Mouse (Mus musculus) thymus, postnatal 14 days (tissue): ENCODE measurements at regions not wholly inside any gene's neighbourhood (a gene's known extent, or its start where the extent isn't known, plus 50 kb on each side); places are given as distances from the start of the nearest gene placed in this dataset.

Source experiments
- DNase-seq: peaks from one replicate; pipeline ENCODE4 v3.0.0; 2021

DNA sequence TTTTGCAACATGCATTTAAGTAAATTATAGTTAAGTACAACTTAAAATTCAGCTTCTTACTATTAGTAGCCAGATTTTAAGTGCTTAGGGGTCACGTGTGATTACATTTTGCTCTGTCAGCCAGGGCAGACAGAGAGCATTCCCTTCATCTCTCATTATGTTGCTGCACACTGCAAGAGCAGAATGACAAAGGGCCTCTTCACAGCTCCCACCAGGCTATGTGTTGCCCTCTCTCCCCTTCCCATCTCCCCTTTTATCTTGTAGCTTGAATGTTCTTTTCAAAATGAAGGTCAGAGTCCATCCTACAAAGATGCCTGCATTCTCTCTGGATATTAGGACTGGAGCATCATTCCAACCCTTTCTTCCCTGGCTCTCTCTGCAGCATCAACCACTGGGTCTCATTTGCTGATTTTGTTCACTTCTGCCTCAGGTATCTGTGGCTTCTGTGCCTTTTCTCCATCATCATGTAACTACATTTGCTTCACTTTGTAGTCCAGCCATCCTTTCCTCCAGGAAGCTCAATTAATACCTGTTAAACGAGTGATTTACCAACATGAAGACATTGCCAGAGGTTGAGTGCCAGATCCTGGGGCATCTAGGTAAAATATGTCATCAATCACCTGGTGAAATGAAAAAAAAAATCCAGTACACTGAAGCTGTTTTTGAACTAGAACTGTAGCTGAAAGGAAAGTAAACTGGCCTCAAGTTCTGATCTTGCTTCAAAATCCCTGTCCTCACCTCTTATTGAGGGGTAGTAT is 571.6 kb downstream of the Btbd3 start:
- DNase-seq: no peak

DNA sequence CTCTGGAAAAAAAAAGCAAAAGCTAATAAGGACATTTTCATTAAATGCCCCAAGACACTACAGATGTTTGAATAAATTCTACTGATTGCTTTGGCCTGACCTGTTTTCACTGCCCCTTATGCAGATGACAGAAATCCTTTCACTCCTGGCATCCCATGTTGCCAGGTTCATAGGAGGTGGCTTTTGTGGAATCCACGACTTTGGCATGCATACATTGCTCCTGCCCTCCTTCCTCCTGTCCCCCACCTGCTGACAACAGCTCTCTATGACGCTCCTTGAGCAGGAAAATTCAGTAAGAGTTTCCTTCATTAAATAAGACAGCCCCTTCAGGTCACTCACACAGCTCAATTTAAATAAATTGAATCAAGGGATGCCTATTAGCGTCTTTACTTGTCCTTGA is 582.5 kb downstream of the Btbd3 start:
- no peak for DNase-seq

DNA sequence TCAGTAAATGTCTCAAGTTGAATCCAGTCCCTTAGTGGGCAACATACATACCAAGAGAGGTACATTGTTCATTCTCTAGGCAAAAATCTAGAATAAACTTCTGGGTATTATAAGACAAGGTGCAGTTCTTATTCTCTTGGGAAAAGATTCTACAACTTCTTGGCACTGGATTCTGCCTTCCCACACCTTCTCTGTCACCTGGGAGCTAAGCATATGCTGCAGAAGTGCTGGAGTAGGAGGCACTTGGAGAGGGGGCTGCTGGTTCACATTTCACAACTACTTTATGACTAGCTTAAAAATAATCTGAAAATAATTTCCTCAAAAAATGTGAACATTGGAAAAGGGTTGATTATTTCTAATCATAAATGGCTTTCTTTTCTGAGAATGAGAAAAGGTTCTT is 602.8 kb downstream of the Btbd3 start:
- DNase-seq: no peak

DNA sequence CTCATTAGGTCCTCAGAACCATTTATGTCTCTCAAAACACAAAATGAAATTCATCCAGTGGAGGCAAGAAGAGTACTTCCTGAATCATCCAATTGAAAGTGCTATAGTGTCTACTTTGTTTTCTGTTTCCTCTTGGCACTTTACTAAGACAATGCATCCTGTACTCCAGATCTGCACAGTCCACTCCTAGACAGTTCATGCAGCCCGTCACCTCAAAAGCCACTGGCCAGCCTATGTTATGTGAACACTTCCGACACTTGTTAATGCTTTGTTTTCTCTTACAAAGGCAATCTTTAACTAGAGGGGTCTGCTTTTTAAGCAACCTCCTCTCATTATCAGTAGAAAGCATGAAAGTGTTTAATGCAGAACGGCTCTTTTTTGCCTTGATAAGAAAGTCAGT is 597.1 kb upstream of the Sptlc3 start:
- DNase-seq: no peak

DNA sequence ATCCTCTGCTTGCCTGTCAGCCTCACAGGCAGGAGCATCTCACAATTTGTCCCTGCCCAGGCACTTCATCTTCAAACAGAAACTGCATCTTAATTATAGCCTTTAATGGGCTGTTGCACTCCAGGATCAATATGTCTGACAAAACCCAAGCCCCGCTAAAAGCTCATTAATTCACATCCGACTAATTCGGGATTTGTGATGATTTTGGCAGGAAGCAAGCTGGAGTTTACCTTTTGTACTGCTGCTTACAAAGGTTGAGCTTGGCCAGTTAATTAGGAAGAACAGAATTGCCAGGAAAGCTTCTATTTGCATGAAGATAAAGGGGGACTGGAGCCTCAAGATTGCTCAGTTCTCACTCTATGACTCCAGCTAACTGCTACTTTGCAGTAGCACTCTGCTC is 596.6 kb upstream of the Sptlc3 start:
- DNase-seq: no peak

DNA sequence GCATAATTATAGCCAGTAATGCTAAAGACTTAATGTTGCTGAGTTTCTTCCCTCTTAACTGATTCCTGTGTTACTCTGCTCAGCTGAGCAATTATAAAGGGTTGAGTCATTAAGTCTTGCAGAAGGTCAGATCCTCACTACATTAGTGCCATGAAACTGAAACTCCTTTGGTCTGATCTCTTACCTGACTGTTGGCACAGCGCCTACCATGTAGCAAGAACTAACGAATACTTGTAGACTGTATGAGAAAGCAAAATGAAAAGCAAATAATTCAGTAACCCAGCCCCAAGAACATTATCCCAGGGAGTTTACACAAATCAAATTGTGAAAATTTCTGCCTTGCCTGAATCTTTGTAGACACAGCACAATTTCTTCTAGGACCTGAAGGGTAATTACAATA is 556.5 kb upstream of the Sptlc3 start:
- no peak for DNase-seq

DNA sequence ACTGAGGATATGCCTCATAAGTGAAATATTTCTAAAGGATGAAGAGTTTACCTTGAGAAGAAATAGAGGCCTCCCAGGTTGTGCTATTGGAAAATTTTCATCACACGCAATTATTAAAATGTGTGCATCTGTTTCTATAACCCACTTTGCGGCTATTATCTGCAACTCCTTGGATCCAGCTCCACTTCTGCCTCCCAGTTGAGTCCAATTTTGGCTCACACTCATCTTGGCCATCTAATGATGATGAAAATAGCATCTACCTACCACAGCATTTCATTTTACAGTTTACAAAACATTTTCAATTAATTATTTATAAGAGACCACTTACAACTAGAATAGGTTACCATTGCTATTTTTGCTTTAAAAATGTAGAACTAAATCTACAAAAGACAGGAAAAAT is 554.3 kb upstream of the Sptlc3 start:
- no peak for DNase-seq

DNA sequence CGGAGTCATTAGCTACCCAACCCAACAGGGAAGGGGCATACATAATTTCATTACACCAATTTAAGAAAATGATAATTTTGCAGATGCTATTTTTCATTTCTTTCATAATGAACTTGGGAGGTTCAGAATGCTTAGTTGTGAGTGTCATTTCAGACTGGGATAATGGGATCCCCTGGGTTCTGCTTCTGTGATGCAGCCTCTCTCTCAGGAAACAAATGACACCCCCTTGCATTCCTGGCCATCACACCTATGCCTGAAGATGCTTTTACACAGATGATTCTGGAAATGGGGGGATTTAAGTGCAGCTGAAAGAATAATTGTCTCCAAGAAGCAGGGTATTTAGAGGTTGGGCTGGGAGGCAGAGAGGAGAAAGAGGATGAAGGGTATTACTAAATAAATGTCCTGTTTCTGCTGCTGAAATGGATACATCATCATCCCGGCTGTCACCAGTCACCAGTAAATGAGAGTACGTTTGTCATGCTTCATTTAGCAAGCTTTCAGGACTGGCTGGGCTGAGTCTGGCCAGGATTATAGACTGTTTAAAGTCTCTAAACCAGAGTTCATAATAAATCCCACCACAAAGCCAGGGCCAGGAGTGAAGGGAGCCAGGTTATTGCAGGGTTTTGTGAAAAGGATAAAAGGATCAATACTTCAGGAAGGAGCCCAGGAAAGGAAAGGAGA is 527.5 kb upstream of the Sptlc3 start:
- DNase-seq: no peak

DNA sequence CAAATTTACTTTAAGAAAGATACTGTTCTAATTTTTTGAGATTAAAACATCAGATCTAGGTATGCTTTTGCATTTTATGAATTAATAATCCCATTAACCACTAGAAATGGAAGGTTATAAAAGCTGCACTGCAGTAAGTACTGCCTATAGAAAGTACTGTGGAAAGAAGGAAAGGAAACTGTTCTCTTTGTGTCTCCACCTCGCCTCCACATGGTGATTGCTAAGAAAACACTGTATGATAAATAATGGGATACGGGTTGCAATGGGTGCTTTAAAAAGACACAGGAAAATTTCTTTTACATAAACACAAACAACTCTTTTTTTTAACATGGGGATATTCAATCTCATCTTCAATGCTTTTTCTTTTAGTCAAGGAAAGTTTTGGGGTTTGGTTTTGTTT is 519.2 kb upstream of the Sptlc3 start:
- DNase-seq: no peak

DNA sequence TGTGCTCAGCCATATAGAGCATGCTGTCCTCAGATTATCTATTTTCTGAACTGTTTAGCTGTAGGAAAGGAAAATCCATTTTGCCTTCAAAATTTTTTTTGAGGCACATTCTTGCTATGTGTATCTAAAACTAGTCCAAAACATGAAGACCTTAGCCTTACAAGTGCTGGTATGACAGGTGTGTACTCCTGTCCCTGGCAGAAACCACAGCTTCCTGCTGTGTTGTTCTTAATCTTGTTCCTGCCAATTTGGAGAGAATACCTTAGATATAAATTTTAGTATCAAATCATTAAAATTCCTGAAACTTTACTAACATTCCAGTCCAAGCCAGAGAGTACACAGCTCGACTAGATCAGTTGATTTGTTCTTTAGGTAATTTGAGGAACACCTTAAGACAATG is 503.7 kb upstream of the Sptlc3 start:
- DNase-seq: no peak

DNA sequence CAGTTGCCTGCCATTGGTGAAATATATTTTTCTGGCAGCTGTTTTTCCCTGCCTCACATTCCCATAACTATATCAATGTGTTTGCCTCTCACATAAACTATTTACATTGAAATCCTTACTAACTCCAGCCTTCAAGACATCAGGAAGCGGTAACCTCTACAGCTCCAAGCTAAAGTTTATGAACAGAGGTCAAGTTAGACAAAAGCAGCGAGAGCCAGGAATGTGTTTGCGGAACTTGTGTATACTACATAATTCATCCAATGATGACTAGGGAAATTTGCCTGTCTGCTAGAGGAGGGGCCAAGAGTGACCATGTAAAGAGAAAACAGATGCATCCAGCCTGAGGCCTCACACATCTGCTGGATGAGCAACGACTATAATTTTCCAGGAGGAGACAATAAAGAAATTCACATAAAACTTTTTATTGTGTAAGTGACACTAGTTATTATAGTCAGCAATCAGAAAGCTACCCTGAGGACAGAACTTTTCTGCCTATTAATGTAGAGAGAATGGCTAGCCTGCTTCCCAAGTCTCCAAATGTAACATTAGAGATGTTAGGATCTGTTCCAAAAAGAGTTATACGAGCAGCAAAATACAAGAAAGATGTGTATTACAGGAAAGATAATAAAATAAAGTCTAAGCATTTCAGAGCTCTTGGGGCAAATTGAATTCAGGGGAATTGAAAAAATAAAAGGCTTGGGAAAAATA is 461.5 kb upstream of the Sptlc3 start:
- no peak for DNase-seq

DNA sequence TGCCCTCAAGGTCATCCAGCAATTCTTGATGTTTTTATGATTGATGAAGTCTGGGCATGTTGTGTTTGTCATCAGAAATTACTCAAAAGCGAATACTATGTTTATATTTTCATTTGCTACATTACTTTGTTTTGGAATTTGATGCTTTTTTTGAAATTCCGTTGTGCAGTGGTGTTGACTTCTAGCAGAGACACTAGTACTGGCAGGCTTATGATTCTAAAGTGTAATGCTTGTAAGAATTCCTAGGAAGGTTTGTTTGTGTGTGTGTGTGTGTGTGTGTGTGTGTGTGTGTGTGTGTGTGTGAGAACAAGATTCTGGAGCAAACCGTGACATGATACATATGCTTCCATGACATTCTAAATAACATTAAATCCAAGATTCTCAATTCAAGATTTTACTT is 458.9 kb upstream of the Sptlc3 start:
- DNase-seq: no peak

DNA sequence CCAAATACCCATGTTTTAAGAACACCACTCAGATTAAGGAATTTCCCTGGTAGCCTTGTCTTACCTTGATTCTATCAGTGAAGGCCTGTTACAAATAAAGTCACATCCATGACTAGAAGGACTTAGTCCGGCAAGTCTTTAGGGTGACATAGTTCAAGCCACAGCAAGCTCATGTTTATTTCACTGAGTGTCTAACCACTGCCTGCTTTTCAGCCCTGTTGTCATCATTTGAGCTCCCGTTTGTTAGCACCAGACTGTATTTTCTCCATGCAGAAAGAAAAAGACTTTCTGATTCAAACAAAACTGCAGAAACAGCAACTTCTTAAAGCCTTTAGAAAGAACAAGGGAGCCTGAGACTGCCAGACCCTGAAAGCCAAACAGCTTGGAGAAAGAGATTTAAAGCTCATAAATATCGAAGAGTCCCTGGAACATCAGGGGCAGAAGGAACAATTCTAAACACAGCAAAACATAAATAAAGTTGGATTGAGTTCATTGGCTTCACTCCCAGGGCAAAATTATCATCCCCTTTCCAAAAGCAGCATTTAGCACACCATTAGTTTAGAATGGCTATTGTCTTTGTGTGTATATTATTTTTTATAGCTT is 451.9 kb upstream of the Sptlc3 start:
- no peak for DNase-seq

DNA sequence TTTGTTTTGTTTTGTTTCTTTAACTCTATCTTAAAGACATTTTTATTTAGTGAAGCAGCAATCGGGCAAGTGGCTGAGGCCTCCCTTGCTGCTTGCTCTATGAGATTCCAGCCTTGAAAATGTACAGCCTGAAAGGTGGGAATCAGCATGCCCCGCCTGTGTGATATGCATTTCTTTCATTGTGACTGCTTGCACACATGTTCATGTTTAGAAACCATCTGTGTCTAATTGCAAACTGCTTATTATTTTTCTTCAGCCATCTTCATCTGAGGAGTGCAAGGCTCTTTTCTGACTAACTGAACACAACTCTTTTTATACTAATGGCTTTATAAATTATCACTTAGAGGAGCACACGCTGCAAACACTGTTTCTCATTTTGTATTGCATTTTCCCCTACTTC is 449.0 kb upstream of the Sptlc3 start:
- DNase-seq: no peak

DNA sequence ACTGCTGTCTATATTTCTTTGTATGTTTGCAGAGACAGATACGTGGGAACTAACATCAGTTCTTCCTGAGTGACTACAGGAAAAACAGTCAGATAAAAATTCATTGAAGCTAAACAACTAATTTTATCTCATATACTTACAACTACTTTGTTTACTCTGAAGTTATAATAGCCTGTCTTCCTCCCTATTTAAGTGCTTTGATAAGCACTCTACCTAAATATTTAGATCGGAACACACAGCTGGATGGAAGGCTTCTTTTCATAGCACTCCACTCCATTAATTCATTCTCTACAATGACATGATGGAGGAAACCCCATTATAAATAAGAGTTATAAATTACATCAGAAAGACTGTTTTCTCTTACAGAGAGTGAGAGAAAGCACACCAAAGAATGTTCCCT is 438.5 kb upstream of the Sptlc3 start:
- no peak for DNase-seq

DNA sequence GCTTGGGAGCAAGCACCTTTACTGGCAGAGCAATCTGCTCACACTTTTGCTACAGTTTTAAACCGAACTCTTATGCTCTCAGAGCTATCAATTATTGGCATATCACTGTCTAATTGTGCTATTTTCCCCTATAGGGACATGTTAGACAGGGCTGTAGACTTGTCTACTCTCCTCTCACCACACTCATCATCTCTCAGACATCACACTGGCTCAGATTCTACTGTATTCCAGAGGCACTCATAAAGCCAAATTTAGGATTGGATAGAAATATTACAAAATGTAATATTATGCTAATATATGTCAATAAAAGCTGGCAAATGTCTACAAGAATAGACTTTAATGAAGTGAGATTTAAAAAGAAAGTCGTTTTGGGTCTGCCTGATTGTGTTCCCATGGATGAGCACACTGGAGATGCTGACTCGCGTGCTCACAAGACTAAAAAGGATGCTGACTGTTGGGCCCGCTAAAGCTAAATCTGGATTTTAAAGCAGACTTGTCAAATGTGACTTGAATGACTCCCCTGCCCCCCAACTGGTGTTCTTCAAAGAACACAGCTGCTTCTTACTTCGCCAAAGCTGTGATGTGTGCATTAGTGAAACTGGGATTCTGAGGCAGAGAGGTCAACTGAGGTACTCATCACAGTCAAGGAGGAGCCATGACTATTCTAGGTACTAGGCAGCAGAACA is 424.3 kb upstream of the Sptlc3 start:
- DNase-seq: no peak

DNA sequence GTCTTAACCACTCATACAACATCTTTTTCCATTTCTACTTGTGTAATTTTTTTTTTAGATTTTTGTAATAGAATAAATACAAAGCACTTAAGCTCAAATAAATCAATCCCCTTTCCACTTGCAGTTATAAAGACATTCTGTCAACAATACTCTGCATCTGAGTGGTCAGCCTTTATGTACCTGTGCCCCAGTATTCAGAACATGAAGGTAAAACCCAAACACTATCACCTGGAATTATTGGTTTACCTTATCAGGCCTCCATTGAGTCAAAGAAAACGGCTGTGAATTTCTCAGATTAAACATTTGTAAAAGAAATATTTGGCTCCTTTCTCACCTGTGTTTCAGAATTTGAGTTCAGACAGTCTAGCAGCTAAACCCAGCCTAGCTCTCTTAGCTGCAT is 422.0 kb upstream of the Sptlc3 start:
- DNase-seq: no peak

DNA sequence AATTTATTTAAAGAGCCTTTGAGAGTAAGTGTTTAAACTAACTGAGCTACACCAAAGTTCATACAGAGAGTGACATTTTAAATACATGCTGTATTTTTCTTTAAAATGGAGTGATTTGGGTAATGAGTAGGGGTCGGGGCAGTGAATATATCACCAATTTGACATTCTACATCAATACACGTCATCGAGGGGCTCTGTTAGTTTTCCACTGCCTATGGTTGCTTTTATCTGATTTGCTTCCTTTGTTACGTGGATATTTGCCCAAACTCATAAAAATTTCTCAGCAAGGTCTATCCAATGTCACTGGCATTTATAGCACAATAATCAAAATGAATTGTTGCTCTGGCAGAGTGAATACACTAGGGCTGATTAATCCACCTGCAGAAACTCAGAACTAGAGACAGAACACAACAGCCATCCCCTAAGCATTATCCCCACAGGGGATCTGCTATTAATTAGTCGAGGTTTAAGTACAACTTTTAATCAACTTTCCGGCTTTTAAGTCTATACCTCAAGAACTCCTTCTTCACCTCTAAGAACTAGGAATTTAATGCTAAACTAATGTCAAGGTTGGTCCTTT is 400.1 kb upstream of the Sptlc3 start:
- DNase-seq: no peak

DNA sequence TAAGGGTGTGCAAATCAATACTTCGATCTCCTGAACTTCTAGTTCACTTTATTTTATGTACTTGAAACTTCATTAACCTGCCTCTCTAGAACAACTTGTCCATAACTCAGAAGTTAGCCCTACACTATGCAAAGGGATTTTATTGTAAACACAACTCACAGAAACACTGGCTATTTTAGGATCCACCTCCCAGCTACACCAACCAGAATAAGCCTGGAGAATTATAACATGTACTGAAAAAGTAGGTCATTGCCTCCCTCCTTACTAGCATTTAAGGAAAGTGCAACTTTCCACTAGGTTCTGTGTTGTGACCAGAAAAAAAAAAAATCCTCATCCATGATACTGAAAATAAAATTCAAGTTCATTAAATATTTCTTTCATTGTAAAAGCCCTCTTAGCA is 382.0 kb upstream of the Sptlc3 start:
- no peak for DNase-seq

DNA sequence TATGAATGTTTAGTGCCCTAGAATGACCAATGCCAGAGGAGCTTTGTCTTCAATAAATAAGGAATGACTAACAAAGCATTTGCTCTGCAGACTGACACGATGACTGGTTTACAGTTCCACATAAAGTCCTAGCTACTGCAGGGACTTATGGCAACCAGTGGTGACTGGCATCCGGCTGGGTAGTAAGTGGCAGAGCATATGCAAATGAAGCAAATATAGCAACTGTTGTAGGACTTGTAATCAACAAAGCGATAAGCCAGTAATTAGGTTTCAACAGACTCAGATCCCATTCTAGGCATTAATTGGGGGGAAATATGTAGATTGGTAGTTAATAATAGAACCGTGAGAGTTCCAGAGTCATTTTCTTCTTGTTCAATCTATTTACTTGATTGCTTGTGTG is 379.2 kb upstream of the Sptlc3 start:
- DNase-seq: no peak

DNA sequence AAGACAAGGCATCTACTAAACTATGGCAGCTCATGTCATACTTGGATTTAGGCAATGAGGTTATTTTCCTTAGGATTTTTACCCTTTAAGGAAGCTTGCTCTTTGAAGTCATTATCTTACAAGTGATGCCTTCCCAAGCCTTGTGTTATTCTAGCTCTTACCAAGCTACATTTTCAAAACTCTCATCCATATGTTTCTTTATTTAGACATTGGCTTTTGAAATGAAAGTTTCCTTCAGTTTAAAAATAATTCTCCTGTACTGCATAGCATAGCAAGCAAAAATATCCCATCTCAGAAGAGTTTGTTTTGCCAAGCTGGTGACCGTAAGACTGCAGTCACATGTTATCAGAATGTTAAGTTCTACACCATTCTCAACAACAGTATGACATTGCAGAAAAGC is 372.8 kb upstream of the Sptlc3 start:
- no peak for DNase-seq

DNA sequence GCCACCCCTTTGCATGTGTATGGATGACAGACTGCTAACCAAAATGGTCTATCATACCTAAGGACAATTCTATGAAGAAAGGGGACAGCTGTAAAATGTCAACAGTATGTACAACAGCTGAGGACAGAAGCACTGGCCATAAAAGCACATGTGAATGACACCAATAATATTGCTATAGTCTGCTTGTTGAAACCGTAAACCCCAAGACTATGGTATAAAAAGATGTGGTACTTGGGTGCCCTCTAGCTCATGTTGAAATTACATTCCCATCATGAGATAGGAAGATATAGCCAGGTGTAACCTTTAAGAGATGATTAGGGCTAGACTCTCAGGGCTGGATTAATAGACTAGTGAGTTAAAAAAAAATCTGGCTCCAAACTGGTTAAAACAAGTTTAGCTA is 361.6 kb upstream of the Sptlc3 start:
- no peak for DNase-seq

DNA sequence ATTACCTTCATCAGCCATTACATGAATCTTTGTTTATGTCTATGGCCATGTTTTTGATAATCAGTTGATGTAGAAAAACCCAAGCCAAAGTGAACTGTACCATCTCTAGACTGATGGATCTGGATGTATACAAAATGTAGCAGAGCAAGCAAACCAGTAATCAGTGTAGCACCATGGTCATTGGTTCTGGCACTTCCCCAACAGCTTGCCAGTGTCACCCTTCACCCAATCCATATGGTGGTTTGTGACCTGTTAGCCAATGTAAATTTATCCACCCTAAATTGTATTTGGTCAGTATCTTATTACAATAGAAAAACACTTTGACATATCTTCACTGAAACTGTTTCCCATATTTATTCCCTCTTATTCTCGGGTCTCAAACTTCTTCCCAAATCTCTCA is 346.7 kb upstream of the Sptlc3 start:
- DNase-seq: no peak
